Mouse (Mus musculus) heart, embryonic 10.5 days (tissue): ENCODE results near the gene St7. TPM values are rescaled to one million over a fixed set of nuclear protein-coding genes. Genes with fewer than 3 reads are reported as not detected.
A peak's percentile ranks its signal among the peaks of the same experiment; 100 is the strongest.

ENCODE experiments used
- DNase-seq: peaks from one replicate; pipeline ENCODE4 v3.0.0-alpha.2; 2017; ENCODE audit warnings: low spot score
- H3K27ac ChIP-seq: fragments of 300-500 bp; sonication (generic); 2 replicates; pipeline ENCODE4 v1.5.1; 2016; ENCODE audit warnings: mild to moderate bottlenecking
- H3K27me3 ChIP-seq: fragments of 300-500 bp; sonication (generic); 2 replicates; pipeline ENCODE4 v1.6.1; 2016; ENCODE audit warnings: mild to moderate bottlenecking; ENCODE audit not compliant: poor library complexity, insufficient read depth, severe bottlenecking
- H3K36me3 ChIP-seq: fragments of 300-500 bp; sonication (generic); 2 replicates; pipeline ENCODE4 v1.6.1; 2016; ENCODE audit warnings: mild to moderate bottlenecking, moderate library complexity
- H3K4me1 ChIP-seq: fragments of 300-500 bp; sonication (generic); 2 replicates; pipeline ENCODE4 v1.6.1; 2016; ENCODE audit warnings: mild to moderate bottlenecking
- H3K4me3 ChIP-seq: fragments of 300-500 bp; sonication (generic); 2 replicates; pipeline ENCODE4 v1.5.1; 2016; ENCODE audit warnings: mild to moderate bottlenecking, moderate library complexity
- H3K9me3 ChIP-seq: fragments of 300-500 bp; sonication (generic); 2 replicates; pipeline ENCODE4 v1.6.1; 2016; ENCODE audit warnings: mild to moderate bottlenecking, moderate library complexity
- WGBS: fragments of 180-500 bp; shearing (Covaris S2); methylation state at CpG from one replicate; pipeline ENCODE4 v1.1.7; 2016; 5-methylcytosine and 5-hydroxymethylcytosine counted together
- polyA plus RNA-seq: library from polyadenylated mRNA; unstranded; fragments of >200 nt; fragmentation: Nextera tagmentation; extraction: Ambion mirVana; gene quantifications from 2 replicates; pipeline ENCODE4 v1.2.1, GENCODE M21; 2016

St7 gene
- polyA plus RNA-seq, 1 experiment from 2014 or later, result 24.0 TPM

DNA sequence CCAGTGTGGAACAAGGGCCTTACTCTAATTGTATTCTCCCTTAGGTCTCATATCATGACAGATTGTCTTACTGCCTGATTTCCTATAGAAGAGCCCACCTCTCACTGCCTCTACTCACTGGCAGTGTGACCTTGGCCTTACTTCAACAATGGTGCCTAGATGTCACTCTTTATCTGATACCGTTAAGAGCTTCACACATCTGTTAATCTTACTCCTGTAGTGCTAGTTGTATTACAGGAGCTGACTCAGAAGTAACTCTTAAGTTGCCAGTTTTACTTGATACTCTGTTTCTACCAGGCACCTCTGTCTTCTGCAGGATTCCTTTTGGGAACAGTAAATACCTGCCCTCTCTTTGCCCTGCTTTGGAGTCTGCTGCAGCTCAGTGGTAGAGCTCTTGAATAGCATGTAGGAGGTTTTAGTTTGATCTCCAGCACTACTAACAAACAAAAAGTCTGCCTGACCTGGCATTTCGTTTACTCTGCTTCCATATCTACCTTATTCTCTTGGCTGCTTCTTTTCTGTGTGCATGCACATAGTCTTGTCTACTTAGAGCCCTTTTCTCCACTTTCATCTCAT lies 121.4 kb downstream of the St7 start:
- H3K9me3 ChIP-seq, result no peaks in the 10 kb centered on the region
- H3K36me3 ChIP-seq, result no peaks in the 10 kb centered on the region
- DNase-seq, result no peak
- no peak overlapping the region for H3K27ac ChIP-seq
- no peak overlapping the region for H3K4me3 ChIP-seq
- H3K27me3 ChIP-seq, result no peaks in the 10 kb centered on the region
- 36% methylated on average over 2 of the region's 2 CpGs for WGBS
- H3K4me1 ChIP-seq, result peaks cover 26% of the 10 kb centered on the region

DNA sequence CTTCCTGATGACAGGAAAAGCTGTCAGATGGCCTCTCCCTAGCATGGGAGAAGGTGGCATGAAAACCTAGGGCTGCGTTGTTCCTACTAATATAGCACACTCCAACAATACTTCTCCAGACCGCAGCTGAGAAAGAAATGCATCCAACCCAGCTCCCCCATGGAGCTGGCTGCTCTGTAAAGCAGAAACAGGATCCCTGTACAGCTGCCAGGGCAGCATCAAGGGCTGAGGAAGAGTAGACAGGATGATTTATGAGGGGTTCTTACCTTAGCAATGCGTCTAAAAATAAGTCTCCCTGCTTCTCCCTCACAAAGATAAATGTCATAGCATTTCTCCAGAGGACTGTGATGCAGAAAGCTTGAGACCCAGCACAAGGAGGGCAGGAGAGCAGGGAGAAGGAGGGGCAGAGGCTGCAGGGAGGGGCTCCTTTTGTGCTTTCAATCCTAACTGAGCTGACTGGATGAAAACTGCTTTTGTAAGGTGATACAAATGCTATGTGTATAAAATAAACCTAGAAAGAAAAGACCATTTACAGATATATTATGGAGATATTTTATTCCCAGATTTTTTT lies 124.2 kb downstream of the St7 start:
- 24% methylated on average over 3 of the region's 3 CpGs for WGBS
- H3K27me3 ChIP-seq, result no peaks in the 10 kb centered on the region
- no peak for DNase-seq
- peaks cover 32% of the 10 kb centered on the region for H3K4me1 ChIP-seq
- no peak overlapping the region for H3K27ac ChIP-seq
- H3K36me3 ChIP-seq, result no peaks in the 10 kb centered on the region
- H3K4me3 ChIP-seq, result no peak overlapping the region
- no peaks in the 10 kb centered on the region for H3K9me3 ChIP-seq

DNA sequence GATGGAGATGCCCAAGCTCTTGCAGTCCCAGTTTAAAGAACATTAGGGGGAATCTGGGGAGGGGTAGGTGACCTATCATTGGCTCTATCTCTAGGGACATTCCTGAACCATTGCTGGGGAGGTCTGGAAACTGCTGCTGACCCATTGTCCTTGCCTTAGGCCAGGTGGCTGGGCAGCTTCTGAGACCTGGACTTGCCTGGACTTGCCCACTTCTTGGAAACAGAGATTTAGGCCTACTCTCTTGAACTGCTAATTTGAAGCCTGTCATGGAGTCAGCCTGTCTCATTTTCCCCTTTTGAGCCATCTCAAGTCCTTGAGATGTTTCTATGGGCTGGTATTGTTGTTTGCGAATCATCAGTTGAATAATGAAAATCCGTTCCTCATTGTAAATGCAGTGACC lies 130.9 kb downstream of the St7 start:
- Histone ChIP-seq H3K9me3 (no peaks in the 10 kb centered on the region), H3K4me3 (no peak overlapping the region), H3K4me1 (peaks cover 17% of the 10 kb centered on the region; the same call in 1 of the 2 replicates), H3K36me3 (no peaks in the 10 kb centered on the region), H3K27me3 (no peaks in the 10 kb centered on the region), H3K27ac (no peak overlapping the region)
- WGBS, result 91% methylated on average over 2 of the region's 2 CpGs
- DNase-seq, result no peak

DNA sequence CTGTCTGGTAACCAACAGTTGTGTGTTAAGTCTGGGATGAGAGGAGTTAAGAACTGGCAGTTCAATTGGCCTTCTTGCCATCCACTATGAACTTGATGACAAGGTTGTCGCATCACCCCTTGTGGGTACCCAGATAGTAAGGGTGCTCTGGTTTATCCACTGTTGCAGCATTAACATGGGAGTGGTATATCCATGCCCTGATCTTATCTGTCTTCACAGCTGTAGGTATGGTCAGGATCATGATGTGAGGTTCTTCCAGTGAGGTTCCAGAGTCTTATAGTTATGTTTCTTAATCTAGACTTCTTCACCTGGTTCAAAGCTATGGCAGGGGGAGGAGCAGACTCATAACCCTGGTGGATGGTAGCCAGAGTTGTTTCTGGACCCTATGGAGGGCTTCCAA lies 132.0 kb downstream of the St7 start:
- 96% methylated on average over 1 of the region's 1 CpGs for WGBS

DNA sequence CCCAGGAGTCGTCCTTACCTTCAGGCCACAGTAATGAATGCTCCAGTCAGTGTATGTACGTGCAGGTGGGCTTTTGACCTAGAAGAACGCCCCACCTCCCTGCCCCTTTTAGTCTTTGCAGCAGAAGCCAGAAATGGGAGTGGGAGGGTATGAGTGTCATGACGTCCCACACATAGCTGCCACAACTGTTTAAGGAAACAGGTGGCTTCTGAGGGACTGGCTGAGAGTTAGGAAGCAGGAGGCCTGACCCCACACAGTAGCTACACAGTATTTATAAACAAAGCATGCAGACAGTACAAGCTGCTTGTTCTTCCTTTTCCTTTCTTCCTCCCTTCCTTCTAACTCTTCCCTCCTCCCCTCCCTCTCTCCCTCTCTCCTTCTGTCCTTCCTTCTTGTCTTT lies 135.6 kb downstream of the St7 start:
- peaks cover 9% of the 10 kb centered on the region for H3K36me3 ChIP-seq
- H3K27ac ChIP-seq, result no peak overlapping the region
- no peak overlapping the region for H3K4me3 ChIP-seq
- DNase-seq, result no peak
- H3K9me3 ChIP-seq, result 0 out of 2 replicates have a peak, but pooled peaks cover 3% of the 10 kb centered on the region
- 77% methylated on average over 4 of the region's 4 CpGs for WGBS
- H3K4me1 ChIP-seq, result peaks cover 7% of the 10 kb centered on the region; the same call in 1 of the 2 replicates
- no peaks in the 10 kb centered on the region for H3K27me3 ChIP-seq

More for the DNA sequence above, 132.0 kb downstream of the St7 start:
- Histone ChIP-seq H3K9me3 (no peaks in the 10 kb centered on the region), H3K4me3 (no peak overlapping the region), H3K36me3 (no peaks in the 10 kb centered on the region), H3K27me3 (no peaks in the 10 kb centered on the region), H3K4me1 (peaks cover 17% of the 10 kb centered on the region; the same call in 1 of the 2 replicates), H3K27ac (no peak overlapping the region)
- DNase-seq, result no peak

DNA sequence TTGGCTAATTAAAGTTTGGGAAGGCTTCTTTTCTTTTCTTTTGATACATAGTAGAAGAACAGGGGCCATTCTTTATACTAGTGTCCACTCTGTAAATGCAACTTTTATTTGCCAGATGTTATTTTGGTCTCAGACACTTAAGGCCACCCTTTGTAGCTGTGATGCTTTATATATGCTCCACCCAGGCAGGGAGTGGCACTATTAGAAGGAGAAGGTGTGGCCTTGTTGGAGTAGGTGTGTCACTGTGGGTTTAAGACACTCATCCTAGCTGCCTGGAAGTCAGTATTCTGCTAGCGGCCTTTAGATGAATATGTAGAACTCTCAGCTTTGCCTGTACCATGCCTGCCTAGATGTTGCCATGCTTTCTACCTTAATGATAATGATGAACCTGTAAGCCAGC lies 137.2 kb downstream of the St7 start:
- Histone ChIP-seq H3K36me3 (peaks cover 9% of the 10 kb centered on the region), H3K27ac (no peak overlapping the region), H3K27me3 (no peaks in the 10 kb centered on the region), H3K9me3 (0 out of 2 replicates have a peak, but pooled peaks cover 3% of the 10 kb centered on the region), H3K4me1 (peaks cover 7% of the 10 kb centered on the region; the same call in 1 of the 2 replicates), H3K4me3 (no peak overlapping the region)
- 91% methylated on average over 1 of the region's 1 CpGs for WGBS
- no peak for DNase-seq

DNA sequence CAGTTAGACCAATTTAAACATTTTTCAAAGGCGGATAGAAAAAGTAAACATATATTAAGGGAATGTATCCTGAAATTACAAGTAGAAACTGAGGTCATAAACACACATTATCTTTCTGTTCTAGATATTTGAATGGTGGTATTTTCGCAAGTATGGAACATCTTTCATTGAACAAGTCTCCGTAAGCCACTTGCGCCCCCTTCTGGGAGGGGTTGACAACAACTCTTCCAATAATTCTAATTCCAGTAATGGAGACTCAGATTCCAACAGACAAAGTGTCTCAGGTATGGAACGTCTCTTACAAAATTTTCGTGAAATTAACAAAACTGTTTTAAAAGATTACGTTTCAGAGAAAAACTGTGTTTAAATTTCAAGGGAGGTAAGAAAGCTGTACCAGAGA lies 141.8 kb downstream of the St7 start:
- Histone ChIP-seq H3K36me3 (peaks cover 9% of the 10 kb centered on the region), H3K4me1 (no peaks in the 10 kb centered on the region), H3K4me3 (no peak overlapping the region), H3K27ac (no peak overlapping the region), H3K9me3 (0 out of 2 replicates have a peak, but pooled peaks cover 3% of the 10 kb centered on the region), H3K27me3 (no peaks in the 10 kb centered on the region)
- no peak for DNase-seq
- WGBS, result 40% methylated on average over 7 of the region's 7 CpGs

DNA sequence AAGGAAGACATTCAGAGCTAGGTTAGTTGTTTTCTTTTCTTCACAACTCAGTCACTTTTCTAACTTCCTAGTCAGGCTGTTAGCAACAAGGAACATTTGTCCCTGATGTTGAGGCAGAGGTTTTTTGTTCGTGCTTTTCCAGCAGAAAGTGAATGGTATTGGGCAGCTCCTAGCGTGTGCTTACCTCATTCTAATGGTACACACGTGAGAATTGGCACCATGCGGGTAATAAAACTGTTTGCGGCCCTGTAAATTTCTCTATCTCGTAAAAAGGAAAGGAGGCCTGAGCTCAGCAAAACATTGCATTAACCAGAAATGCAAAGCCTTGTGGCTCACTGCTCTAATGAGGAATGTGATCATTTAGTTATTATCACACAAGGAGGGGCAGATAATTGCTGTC lies 143.0 kb downstream of the St7 start:
- H3K27ac ChIP-seq, result no peak overlapping the region
- no peak for DNase-seq
- H3K36me3 ChIP-seq, result peaks cover 6% of the 10 kb centered on the region; the same call in 1 of the 2 replicates
- WGBS, result 88% methylated on average over 6 of the region's 6 CpGs
- no peaks in the 10 kb centered on the region for H3K9me3 ChIP-seq
- no peak overlapping the region for H3K4me3 ChIP-seq
- no peaks in the 10 kb centered on the region for H3K27me3 ChIP-seq
- peaks cover 5% of the 10 kb centered on the region for H3K4me1 ChIP-seq

DNA sequence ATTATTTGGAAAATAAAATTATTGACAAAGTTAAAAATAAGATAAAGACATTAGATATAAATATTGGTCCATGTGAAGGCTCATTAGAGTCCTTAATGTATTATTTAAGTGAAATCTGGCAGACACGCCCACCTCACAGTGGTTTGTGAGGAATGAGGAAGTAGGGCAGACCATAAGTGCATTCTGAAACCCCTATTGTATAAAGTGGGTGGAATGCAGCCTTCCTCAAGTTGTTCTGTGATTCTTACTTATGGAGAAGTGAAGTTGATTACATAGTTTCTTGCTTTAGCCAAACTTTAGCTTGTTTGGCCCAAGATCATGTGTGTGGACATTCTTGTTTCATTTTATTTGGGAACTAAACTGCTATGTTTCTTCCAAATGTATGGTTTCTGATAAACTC lies 144.9 kb downstream of the St7 start:
- 81% methylated on average over 1 of the region's 1 CpGs for WGBS
- no peaks in the 10 kb centered on the region for H3K27me3 ChIP-seq

DNA sequence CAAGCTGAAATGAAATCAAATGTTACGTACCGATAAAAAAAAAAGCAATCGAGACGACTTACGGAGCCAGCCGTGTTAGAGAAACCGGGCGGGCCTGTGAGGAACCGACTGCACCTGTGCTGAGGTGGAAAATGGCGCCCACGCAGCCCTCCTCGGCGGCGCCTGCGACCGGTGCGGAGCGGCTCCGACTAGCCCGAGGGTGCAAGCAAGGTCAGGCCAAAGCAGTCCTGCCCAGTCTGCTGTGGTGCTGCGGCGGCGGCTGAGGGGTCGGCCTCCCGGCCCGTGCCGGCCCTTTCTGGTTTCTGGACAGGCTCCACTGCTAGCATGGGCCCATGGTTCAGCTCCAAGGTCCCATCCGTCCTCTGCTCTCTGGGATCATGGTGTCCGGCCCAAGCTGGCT lies 147.7 kb downstream of the St7 start:
- H3K27me3 ChIP-seq, result no peaks in the 10 kb centered on the region
- 70% methylated on average over 29 of the region's 29 CpGs for WGBS
- H3K9me3 ChIP-seq, result no peaks in the 10 kb centered on the region
- H3K36me3 ChIP-seq, result peaks cover 9% of the 10 kb centered on the region; the same call in 1 of the 2 replicates
- peaks cover 16% of the 10 kb centered on the region for H3K4me1 ChIP-seq
- peak overlapping the region; percentile 17; the same call in 1 of the 2 replicates for H3K27ac ChIP-seq
- no peak overlapping the region for H3K4me3 ChIP-seq
- no peak for DNase-seq

More for the DNA sequence above, 144.9 kb downstream of the St7 start:
- Histone ChIP-seq H3K9me3 (no peaks in the 10 kb centered on the region), H3K27ac (no peak overlapping the region), H3K36me3 (peaks cover 9% of the 10 kb centered on the region; the same call in 1 of the 2 replicates), H3K4me1 (peaks cover 7% of the 10 kb centered on the region), H3K4me3 (no peak overlapping the region)
- no peak for DNase-seq

DNA sequence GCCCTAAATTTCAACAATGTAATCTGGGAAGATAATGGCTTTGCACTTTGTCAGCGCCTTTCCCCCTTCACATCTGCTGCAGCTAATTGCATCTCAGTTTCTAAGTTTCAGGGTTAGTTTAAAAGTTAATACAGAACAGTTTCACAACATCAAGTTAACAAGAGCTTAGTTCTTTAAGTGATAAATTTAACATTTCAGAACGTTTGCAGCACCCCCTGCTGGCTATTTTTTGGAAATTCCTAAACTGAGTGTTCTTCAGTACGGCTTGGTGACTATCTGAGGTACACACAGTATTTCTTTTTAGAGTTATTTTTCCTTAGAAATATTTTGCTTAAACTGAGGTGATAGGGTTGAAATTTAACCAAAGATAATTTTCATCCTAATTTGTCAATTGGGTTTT lies 150.0 kb downstream of the St7 start:
- no peak for DNase-seq
- no peaks in the 10 kb centered on the region for H3K27me3 ChIP-seq
- peaks cover 14% of the 10 kb centered on the region for H3K36me3 ChIP-seq
- WGBS, result 39% methylated on average over 3 of the region's 3 CpGs
- H3K4me3 ChIP-seq, result no peak overlapping the region
- no peak overlapping the region for H3K27ac ChIP-seq
- H3K4me1 ChIP-seq, result peaks cover 16% of the 10 kb centered on the region
- H3K9me3 ChIP-seq, result no peaks in the 10 kb centered on the region

DNA sequence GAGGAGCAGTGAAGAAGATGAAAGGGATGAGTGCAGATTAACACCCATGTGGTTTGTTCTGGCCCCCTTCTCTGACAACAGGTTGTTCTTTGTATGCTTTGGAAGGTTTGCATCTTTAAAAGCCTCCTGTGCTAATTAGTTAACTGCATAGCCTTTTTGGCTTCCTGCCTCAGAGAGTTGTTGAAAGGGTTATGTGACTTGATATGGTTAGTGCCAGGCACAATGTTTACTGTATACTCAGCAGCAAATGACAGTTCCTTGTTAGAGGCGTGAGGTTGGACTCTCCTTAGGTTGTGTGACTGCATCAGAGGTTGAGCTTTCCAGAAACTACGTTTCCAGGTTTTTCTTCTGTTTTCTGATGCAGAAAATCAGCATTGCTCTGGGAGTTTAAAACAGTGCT lies 158.6 kb downstream of the St7 start:
- Histone ChIP-seq H3K27ac (no peak overlapping the region), H3K4me3 (no peak overlapping the region), H3K27me3 (no peaks in the 10 kb centered on the region), H3K36me3 (peaks cover 14% of the 10 kb centered on the region), H3K9me3 (no peaks in the 10 kb centered on the region), H3K4me1 (no peaks in the 10 kb centered on the region)
- 67% methylated on average over 2 of the region's 2 CpGs for WGBS
- DNase-seq, result no peak

DNA sequence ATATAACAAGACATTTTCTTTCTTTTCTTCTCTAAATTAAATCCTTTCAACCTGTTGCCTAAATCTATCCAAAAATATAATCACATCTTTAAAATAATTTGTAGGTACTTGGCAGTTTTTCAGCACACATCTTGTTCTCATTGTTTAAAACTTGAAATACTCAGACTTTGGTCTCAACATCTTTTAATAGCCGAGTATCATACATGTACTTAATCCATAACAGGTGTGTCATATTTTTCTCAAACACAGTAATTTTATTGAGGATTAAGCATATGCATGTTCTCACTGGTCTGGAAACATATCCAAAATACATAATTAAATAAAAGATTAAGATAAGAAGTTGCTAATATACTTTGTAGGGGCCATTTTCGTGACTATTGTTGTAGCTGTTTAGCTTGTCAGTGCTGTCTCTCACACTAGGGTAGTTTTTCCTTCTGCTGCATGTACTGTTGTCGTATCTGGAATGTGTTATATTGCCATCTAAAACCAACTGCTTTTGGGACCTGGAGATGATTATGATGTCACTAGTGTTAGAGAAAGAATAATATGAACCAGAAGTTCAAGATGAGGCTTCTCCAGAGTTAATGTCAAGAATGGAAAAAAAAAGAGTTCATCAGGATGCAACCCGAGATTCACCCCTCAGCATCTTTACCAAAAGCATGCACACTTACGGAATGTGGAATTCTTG lies 161.0 kb downstream of the St7 start:
- Histone ChIP-seq H3K27me3 (no peaks in the 10 kb centered on the region), H3K36me3 (peaks cover 12% of the 10 kb centered on the region), H3K4me3 (no peak overlapping the region), H3K9me3 (no peaks in the 10 kb centered on the region), H3K27ac (no peak overlapping the region), H3K4me1 (no peaks in the 10 kb centered on the region)
- WGBS, result 84% methylated on average over 5 of the region's 5 CpGs
- no peak for DNase-seq
